Mouse (Mus musculus) liver, postnatal 0 days (tissue): ENCODE data around the gene Pla2g16.

Experiments
- CTCF ChIP-seq: sonication (generic); IDR thresholded peaks from 2 replicates; pipeline ENCODE4 v1.5.1; 2016; ENCODE audit warnings: antibody characterized with exemption, low read depth
- EP300 ChIP-seq: IDR thresholded peaks from 2 replicates; pipeline ENCODE4 v1.6.1; 2016; ENCODE audit warnings: antibody characterized with exemption, low read depth, mild to moderate bottlenecking

DNA sequence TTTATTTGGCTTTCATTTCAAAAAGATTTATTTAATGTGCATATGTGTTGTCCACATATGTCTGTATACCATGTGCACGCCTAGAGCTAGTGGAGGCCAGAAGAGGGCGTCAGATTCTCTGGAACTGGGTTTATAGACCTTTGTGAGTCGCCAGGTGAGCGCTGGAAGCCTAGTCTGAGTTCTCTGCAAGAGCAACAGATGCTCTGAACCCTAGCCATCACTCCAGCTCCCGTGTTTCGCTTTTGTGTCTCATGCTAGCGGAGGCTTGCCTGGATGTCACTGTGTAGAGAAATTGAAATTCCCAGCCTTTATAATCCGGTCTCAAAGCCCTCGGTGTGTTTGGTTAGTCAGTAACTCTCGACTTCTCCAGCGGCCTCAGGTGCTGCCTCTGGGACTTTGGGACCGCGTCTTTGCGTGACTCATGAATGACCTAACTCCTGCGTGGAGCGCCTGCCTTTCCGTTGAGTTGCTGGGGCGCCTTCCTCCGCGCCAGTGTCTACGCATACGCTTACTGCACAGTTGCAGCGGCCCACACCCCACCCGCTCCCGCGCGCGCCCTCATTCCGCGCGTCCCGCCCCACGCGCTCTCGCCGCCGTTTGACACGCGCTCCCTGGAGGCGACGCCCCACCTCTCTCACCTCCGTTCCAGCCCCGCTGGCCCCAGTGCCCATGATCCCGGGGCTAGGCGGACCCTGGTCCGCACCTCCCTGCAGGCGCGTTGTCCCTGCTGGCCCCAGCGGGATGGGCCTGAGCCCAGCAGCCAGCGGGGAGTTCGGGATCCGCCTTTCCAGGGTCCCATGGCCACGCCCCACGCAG is 54.9 kb downstream of the Pla2g16 start, which contains the start of gene Hrasls5:
- TF ChIP-seq CTCF (no peak), EP300 (no peak)
